Mouse (Mus musculus) lung, adult 2 months (tissue): ENCODE measurements at regions not wholly inside any gene's neighbourhood (a gene's known extent, or its start where the extent isn't known, plus 50 kb on each side); places are given as distances from the start of the nearest gene placed in this dataset.

Source experiments
- DNase-seq: peaks from one replicate; pipeline ENCODE4 v3.0.0; 2022
- H3K4me1 ChIP-seq: fragments of 200-500 bp; 2 replicates; pipeline ENCODE4 v1.6.1; 2011; ENCODE audit warnings: low read length; ENCODE audit not compliant: control insufficient read depth, insufficient read depth
- H3K4me3 ChIP-seq: fragments of 200-500 bp; replicated peaks from 2 replicates; pipeline ENCODE3; 2011; ENCODE audit warnings: low read depth, mild to moderate bottlenecking, control low read depth, low read length; ENCODE audit errors: extremely low read depth
- CTCF ChIP-seq: fragments of 200-500 bp; IDR thresholded peaks from 2 replicates; pipeline ENCODE4 v1.5.1; 2011; ENCODE audit warnings: mild to moderate bottlenecking, low read length, control low read depth; ENCODE audit not compliant: insufficient read depth
- POLR2A ChIP-seq: fragments of 200-500 bp; IDR thresholded peaks from 2 replicates; pipeline ENCODE4 v1.6.1; 2011; ENCODE audit warnings: low read depth, mild to moderate bottlenecking, control low read depth, low read length, borderline replicate concordance; ENCODE audit errors: extremely low read depth
- WGBS: fragments of 180-500 bp; shearing (Covaris S2); methylation state at CpG from one replicate; pipeline ENCODE4 v1.1.7; 2018; 5-methylcytosine and 5-hydroxymethylcytosine counted together

DNA sequence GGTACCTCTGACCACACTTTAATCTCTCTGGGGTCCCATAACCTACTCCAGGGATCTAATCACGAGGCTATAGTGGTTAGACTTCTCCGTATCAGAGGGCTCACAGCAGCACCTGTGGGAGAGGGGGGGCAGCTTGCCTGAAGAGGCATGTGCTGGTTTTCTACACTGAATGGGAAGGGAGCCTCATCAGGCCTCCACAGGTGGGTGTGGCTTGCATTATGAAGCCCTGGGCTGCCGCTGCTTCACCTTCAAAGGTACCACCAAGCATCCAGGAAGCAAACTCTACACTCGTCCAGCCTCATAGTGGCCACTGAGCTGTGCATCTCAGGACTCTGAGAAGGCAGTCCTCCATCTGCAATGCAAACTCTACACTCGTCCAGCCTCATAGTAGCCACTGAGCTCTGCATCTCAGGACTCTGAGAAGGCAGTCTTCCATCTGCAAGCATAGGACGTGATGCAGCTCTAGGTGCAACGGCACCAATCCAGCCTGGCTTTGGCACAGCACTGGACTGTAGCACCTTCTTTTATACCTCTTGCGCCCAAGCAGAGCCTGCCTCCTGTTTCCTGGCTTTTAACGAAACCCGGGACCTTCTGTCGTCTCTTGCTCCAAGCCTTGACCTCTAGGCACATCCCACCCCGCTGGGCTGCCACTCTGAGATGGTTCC lies 110.5 kb upstream of the Parp11 start:
- no peak for DNase-seq
- H3K4me3 ChIP-seq: no peak overlapping the region
- H3K4me1 ChIP-seq: no peaks in the 10 kb centered on the region
- no peak for TF ChIP-seq CTCF
- TF ChIP-seq POLR2A: no peak
- 65% methylated on average over 12 of the region's 12 CpGs for WGBS

DNA sequence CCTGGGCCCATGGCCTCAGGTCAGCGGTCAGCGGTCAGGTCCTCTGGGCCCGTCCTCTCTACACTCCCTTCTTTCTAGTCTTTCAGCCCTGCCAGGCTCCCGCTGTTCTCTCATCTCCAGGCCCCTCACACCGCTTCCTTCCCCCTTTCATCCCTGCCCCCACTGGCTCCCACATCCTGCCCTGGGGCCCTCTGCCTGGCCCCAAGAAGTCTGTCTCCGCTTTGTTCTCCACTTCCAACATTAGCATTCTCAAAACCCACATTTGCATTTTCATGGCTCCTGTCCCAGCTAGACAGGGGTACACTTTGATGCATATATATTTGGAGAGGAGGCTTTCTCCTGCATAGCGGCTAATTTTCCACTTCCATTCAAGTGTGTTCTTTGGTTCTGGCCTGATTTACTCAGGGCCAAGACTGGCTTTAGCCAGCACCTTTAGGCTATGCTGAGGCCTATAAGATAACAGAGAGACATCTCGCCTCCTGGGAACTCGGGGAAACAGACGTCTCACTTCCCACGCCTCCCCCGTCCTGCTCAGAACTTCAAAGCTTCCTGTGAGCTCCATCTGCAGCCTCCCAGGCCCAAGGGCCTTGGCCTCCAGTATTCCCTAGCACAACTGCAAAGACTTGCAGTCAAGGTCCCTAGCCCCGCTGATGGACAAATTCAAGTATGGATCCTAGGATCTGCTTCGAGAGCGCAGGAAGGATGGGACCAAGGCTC lies 109.8 kb upstream of the Parp11 start:
- TF ChIP-seq POLR2A: no peak
- no peak for TF ChIP-seq CTCF
- DNase-seq: no peak
- 54% methylated on average over 15 of the region's 15 CpGs for WGBS
- Histone ChIP-seq H3K4me3 (no peak overlapping the region), H3K4me1 (no peaks in the 10 kb centered on the region)

DNA sequence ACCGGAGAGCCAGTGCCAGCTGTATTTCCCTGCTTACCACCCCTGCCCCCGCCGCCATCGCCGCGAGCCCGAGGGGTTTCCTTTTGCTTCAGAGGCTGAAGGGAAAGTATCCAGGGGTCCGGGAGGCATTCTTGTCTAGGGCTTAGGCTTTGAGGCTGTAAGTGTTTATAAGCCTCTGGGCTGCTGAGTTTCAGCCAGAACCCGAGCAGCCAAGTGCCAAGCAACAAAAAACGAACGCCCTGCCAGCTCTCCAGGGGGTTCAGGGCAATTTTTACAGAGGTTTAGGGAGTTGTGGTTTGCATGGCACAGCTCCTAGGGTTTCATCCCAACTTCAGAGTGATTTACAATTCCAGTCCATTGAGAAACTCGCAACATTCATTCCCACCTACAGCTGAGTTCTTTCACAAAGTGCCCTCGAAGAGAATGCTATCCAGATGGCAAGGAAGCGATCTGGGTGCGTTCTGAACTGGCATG lies 109.2 kb upstream of the Parp11 start:
- WGBS: 43% methylated on average over 15 of the region's 15 CpGs
- Histone ChIP-seq H3K4me3 (no peak overlapping the region), H3K4me1 (no peaks in the 10 kb centered on the region)
- no peak for DNase-seq
- TF ChIP-seq POLR2A: no peak

DNA sequence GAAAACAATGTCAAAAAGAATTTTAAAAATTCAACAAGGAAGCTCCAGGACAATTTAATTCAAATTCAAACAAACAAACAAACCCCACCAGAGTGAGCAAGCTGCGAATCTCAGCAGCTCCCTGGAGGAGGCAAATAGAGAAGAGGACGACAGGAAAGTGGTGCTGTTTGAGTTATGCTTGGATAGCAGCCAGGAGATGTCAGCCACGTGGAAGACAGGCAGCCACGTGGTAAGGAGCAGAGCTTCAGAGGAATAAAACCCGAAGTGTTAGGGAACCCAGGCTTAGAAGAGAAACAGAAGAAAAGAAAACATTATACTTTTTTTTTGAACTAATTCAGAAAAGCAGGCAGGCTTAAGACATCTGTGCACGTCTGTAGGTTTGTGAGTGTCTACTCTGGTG lies 108.2 kb upstream of the Parp11 start:
- TF ChIP-seq CTCF (no peak), POLR2A (no peak)
- DNase-seq: no peak
- no peaks in the 10 kb centered on the region for H3K4me1 ChIP-seq
- WGBS: 19% methylated on average over 6 of the region's 6 CpGs
- H3K4me3 ChIP-seq: no peak overlapping the region

DNA sequence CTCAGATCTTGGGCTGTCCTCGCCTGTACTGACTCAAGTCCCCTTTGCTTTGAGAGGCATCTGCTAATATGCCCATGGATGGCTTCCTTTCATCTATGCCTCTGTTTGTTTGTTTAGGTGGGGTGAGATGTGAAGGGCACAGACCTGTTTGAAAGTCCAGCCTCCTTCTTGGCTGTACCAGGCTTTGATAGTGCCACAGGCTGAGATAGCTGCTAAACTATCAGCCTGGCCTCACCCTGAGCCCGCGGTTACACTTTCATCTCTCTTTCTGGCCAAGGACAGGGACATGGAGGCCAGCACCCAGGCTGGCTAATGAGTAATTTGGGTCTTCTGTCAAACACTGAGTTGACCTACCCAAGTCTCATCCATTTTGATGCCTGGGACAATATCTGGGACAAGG lies 105.0 kb upstream of the Parp11 start:
- Histone ChIP-seq H3K4me3 (no peak overlapping the region), H3K4me1 (no peaks in the 10 kb centered on the region)
- DNase-seq: no peak
- TF ChIP-seq CTCF: no peak
- no peak for TF ChIP-seq POLR2A
- 91% methylated on average over 3 of the region's 3 CpGs for WGBS

DNA sequence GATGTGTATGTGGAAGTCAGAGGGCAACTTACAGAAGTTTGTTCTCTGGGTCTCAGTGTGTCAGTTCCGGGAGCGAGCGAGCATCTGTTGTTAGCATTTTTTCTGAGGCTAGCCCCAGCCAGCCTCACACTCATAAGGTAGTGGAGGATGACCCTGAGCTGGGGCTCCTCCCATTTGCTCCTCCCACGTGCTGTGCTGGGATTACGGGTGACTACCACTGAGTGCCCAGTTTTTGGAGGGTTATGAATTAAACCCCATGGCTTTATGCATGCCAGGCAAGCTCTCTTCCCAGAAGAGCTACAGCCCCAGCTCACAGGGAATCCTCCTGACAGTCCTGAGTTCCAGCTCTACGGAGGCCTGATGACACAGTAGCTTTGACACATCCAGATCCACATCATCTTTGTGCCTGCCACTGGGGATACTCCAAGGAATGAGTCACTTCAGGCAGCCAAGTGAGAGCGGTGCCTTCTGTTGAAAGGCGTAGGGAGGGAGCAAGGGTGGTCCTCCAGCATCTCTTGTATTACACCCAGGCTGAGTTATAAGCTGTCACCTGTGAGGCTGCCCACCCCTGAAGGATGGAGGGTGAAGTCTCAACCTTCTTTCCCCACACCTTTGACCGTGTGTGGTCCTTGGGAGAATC lies 97.8 kb upstream of the Parp11 start:
- no peaks in the 10 kb centered on the region for H3K4me1 ChIP-seq
- TF ChIP-seq POLR2A (no peak), CTCF (no peak)
- no peak overlapping the region for H3K4me3 ChIP-seq
- no peak for DNase-seq
- WGBS: 69% methylated on average over 9 of the region's 9 CpGs

DNA sequence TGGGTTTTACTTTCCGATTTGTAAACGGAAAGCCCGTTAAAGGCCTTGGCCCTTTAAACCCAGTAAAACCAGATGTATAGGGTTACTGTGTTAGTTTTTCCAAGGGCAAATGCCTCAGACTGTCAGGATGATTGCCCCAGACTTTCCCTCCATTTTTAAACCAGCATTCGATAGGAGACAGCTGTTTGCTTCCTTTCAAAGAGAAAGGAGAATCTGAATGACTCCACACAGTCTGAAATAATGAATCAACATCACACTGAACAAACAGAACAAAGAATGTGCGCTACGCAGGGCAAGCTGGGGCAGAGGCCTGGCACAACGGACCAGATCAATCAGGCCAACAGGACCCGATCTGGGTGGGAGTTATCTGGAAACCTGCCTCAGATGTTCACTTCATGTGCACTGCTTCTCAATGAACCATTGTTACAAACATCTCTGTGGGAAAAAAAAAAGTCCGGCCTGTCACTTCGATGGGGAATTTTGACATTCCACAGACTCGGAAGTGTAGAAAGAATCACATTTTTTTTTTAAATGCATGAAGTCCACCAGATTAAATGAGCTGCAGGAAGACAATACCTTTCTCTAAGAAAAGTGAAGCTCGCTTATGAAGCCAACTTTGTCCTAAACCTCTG lies 97.0 kb upstream of the Parp11 start:
- WGBS: 46% methylated on average over 12 of the region's 12 CpGs
- Histone ChIP-seq H3K4me1 (no peaks in the 10 kb centered on the region), H3K4me3 (no peak overlapping the region)
- no peak for TF ChIP-seq POLR2A
- no peak for TF ChIP-seq CTCF
- DNase-seq: no peak

DNA sequence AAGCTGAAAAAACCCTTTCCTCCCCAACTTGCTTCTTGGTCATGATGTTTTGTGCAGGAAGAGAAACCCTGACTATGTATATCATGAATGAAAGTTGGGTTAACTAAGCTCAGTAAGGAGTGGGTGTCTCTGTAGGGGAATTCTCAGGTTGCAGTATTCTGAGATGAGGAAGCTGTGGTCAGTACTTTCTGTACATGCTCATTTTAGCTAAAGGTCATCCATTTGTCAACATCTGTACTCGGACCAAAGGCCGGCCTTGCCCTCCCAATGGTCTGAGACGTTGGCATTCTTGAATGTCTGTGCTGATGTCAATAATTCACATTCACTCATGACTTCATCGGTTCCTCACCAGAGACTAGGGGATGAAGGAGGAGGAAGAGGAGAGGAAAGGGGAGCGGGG lies 94.9 kb upstream of the Parp11 start:
- Histone ChIP-seq H3K4me1 (no peaks in the 10 kb centered on the region), H3K4me3 (no peak overlapping the region)
- TF ChIP-seq CTCF (no peak), POLR2A (no peak)
- 76% methylated on average over 5 of the region's 5 CpGs for WGBS
- no peak for DNase-seq

DNA sequence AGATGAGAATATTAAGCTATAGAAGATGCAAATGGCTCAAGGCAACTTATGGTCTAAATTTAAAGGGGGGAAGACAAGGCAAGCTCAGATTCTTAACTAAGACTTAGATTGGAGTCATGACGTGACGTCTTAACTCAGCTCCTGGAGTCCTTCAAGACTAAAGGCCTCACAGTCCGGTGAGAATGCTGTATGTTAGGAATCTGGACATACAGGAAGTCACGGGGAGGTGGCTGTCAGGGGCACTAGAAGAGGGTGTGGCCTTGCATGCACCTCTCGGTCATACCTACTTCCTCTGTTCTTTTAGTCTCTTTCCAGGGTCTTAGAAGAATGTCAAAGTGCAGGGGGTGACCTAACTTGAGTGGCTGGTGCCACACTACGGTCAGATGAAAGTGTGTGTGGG lies 91.5 kb upstream of the Parp11 start:
- no peak for TF ChIP-seq POLR2A
- no peak for TF ChIP-seq CTCF
- Histone ChIP-seq H3K4me3 (no peak overlapping the region), H3K4me1 (no peaks in the 10 kb centered on the region)
- no peak for DNase-seq
- WGBS: 45% methylated on average over 6 of the region's 6 CpGs
